Mouse (Mus musculus): ENCODE data around the gene Rab3b. TPM values are rescaled to one million over a fixed set of nuclear protein-coding genes. Genes with fewer than 3 reads are reported as not detected.

The Rab3b gene
- polyA plus RNA-seq, 1 experiment: 0.23 TPM

GRCm38 (mm10) chr4:108907475-108907874, 28.6 kb downstream of the Rab3b start:
- TF ChIP-seq TCF3 (IDR thresholded peaks at IDR 0.05; ENCODE audit: insufficient read length, low read depth): no peak
- TF ChIP-seq TCF12 (IDR thresholded peaks at IDR 0.05; ENCODE audit: insufficient read depth, poor library complexity, severe bottlenecking): no peak
- TF ChIP-seq POLR2AphosphoS2 (IDR thresholded peaks at IDR 0.05; ENCODE audit: insufficient read length, low read depth): no peak
- no peak for TF ChIP-seq USF1 (IDR thresholded peaks at IDR 0.05; ENCODE audit: low read depth)
- no peak for TF ChIP-seq MYOG (IDR thresholded peaks at IDR 0.05; ENCODE audit: control insufficient read depth in 1 of 3, insufficient read depth in 1 of 3, insufficient read length in 2 of 3, low read depth in 2 of 3)
- no peak for TF ChIP-seq E2F4 (IDR thresholded peaks at IDR 0.05; ENCODE audit: insufficient read depth)
- no peak for TF ChIP-seq CEBPB (IDR thresholded peaks at IDR 0.05; ENCODE audit: insufficient read depth, poor library complexity, severe bottlenecking)
- no peak for TF ChIP-seq SRF (IDR thresholded peaks at IDR 0.05; ENCODE audit: control insufficient read depth, insufficient read length, low read depth)
- no peak for TF ChIP-seq MAX (IDR thresholded peaks at IDR 0.05; ENCODE audit: low read depth)
- TF ChIP-seq POLR2A (IDR thresholded peaks at IDR 0.05; ENCODE audit: insufficient read length, low read depth): no peak
- TF ChIP-seq MYOD1 (IDR thresholded peaks at IDR 0.05; ENCODE audit: control insufficient read depth in 1 of 3, insufficient read length in 2 of 3, low read depth in 2 of 3): no peak
- TF ChIP-seq REST (IDR thresholded peaks at IDR 0.05; ENCODE audit: insufficient read depth, insufficient read length): no peak
- no peak overlapping the region for H3ac ChIP-seq (ENCODE audit: control insufficient read depth, insufficient read length)
- H3K79me2 ChIP-seq (ENCODE audit: control insufficient read depth, insufficient read depth): no peaks in the 10 kb centered on the region
- H3K4me2 ChIP-seq (ENCODE audit: low read depth): no peak overlapping the region
- H3K4me3 ChIP-seq: no peak overlapping the region
- H3K36me3 ChIP-seq (ENCODE audit: control insufficient read depth, insufficient read depth): no peaks in the 10 kb centered on the region
- H3K27me3 ChIP-seq (ENCODE audit: control insufficient read depth, insufficient read depth, insufficient read length): no peaks in the 10 kb centered on the region

- Histone ChIP-seq H3K4me3 (no peak overlapping the region), H3K27me3 (ENCODE audit: control insufficient read depth, insufficient read depth, insufficient read length) (no peaks in the 10 kb centered on the region), H3ac (ENCODE audit: control insufficient read depth, insufficient read length) (no peak overlapping the region), H3K36me3 (ENCODE audit: control insufficient read depth, insufficient read depth) (no peaks in the 10 kb centered on the region), H3K4me2 (ENCODE audit: low read depth) (no peak overlapping the region), H3K79me2 (ENCODE audit: control insufficient read depth, insufficient read depth) (no peaks in the 10 kb centered on the region)
- TF ChIP-seq POLR2AphosphoS2 (IDR thresholded peaks at IDR 0.05; ENCODE audit: insufficient read length, low read depth) (no peak), MYOD1 (IDR thresholded peaks at IDR 0.05; ENCODE audit: control insufficient read depth in 1 of 3, insufficient read length in 2 of 3, low read depth in 2 of 3) (no peak), REST (IDR thresholded peaks at IDR 0.05; ENCODE audit: insufficient read depth, insufficient read length) (no peak), E2F4 (IDR thresholded peaks at IDR 0.05; ENCODE audit: insufficient read depth) (no peak), MAX (IDR thresholded peaks at IDR 0.05; ENCODE audit: low read depth) (no peak), MYOG (IDR thresholded peaks at IDR 0.05; ENCODE audit: control insufficient read depth in 1 of 3, insufficient read depth in 1 of 3, insufficient read length in 2 of 3, low read depth in 2 of 3) (no peak), POLR2A (IDR thresholded peaks at IDR 0.05; ENCODE audit: insufficient read length, low read depth) (no peak), TCF3 (IDR thresholded peaks at IDR 0.05; ENCODE audit: insufficient read length, low read depth) (no peak)
Measured at GRCm38 (mm10) chr4:108909872-108910425, 31.1 kb downstream of the Rab3b start.

- Histone ChIP-seq H3K36me3 (ENCODE audit: control insufficient read depth, insufficient read depth) (no peaks in the 10 kb centered on the region), H3ac (ENCODE audit: control insufficient read depth, insufficient read length) (no peak overlapping the region), H3K4me2 (ENCODE audit: low read depth) (no peak overlapping the region), H3K27me3 (ENCODE audit: control insufficient read depth, insufficient read depth, insufficient read length) (no peaks in the 10 kb centered on the region), H3K79me2 (ENCODE audit: control insufficient read depth, insufficient read depth) (no peaks in the 10 kb centered on the region), H3K4me3 (no peak overlapping the region)
- TF ChIP-seq E2F4 (IDR thresholded peaks at IDR 0.05; ENCODE audit: insufficient read depth) (no peak), CEBPB (IDR thresholded peaks at IDR 0.05; ENCODE audit: insufficient read depth, poor library complexity, severe bottlenecking) (no peak), POLR2AphosphoS2 (IDR thresholded peaks at IDR 0.05; ENCODE audit: insufficient read length, low read depth) (no peak), REST (IDR thresholded peaks at IDR 0.05; ENCODE audit: insufficient read depth, insufficient read length) (no peak), SRF (IDR thresholded peaks at IDR 0.05; ENCODE audit: control insufficient read depth, insufficient read length, low read depth) (no peak)
Measured at GRCm38 (mm10) chr4:108911866-108912265, 33.0 kb downstream of the Rab3b start.

- TF ChIP-seq POLR2A (IDR thresholded peaks at IDR 0.05; ENCODE audit: insufficient read length, low read depth) (no peak), E2F4 (IDR thresholded peaks at IDR 0.05; ENCODE audit: insufficient read depth) (no peak), MYOG (IDR thresholded peaks at IDR 0.05; ENCODE audit: control insufficient read depth in 1 of 3, insufficient read depth in 1 of 3, insufficient read length in 2 of 3, low read depth in 2 of 3) (no peak), MYOD1 (IDR thresholded peaks at IDR 0.05; ENCODE audit: control insufficient read depth in 1 of 3, insufficient read length in 2 of 3, low read depth in 2 of 3) (no peak), MAX (IDR thresholded peaks at IDR 0.05; ENCODE audit: low read depth) (no peak), REST (IDR thresholded peaks at IDR 0.05; ENCODE audit: insufficient read depth, insufficient read length) (no peak), SRF (IDR thresholded peaks at IDR 0.05; ENCODE audit: control insufficient read depth, insufficient read length, low read depth) (no peak), POLR2AphosphoS2 (IDR thresholded peaks at IDR 0.05; ENCODE audit: insufficient read length, low read depth) (no peak), USF1 (IDR thresholded peaks at IDR 0.05; ENCODE audit: low read depth) (no peak), TCF3 (IDR thresholded peaks at IDR 0.05; ENCODE audit: insufficient read length, low read depth) (no peak), TCF12 (IDR thresholded peaks at IDR 0.05; ENCODE audit: insufficient read depth, poor library complexity, severe bottlenecking) (no peak)
- Histone ChIP-seq H3K4me2 (ENCODE audit: low read depth) (no peak overlapping the region), H3K4me3 (no peak overlapping the region), H3K79me2 (ENCODE audit: control insufficient read depth, insufficient read depth) (no peaks in the 10 kb centered on the region), H3K27me3 (ENCODE audit: control insufficient read depth, insufficient read depth, insufficient read length) (no peaks in the 10 kb centered on the region), H3K36me3 (ENCODE audit: control insufficient read depth, insufficient read depth) (no peaks in the 10 kb centered on the region), H3ac (ENCODE audit: control insufficient read depth, insufficient read length) (no peak overlapping the region)
Measured at GRCm38 (mm10) chr4:108913180-108913579, 34.3 kb downstream of the Rab3b start.

GRCm38 (mm10) chr4:108914391-108914790, 35.5 kb downstream of the Rab3b start:
- no peak overlapping the region for H3ac ChIP-seq (ENCODE audit: control insufficient read depth, insufficient read length)
- no peak overlapping the region for H3K4me2 ChIP-seq (ENCODE audit: low read depth)
- TF ChIP-seq MAX (IDR thresholded peaks at IDR 0.05; ENCODE audit: low read depth): no peak
- no peak for TF ChIP-seq MYOD1 (IDR thresholded peaks at IDR 0.05; ENCODE audit: control insufficient read depth in 1 of 3, insufficient read length in 2 of 3, low read depth in 2 of 3)
- TF ChIP-seq TCF3 (IDR thresholded peaks at IDR 0.05; ENCODE audit: insufficient read length, low read depth): no peak
- no peak for TF ChIP-seq REST (IDR thresholded peaks at IDR 0.05; ENCODE audit: insufficient read depth, insufficient read length)
- TF ChIP-seq USF1 (IDR thresholded peaks at IDR 0.05; ENCODE audit: low read depth): no peak
- no peak for TF ChIP-seq POLR2AphosphoS2 (IDR thresholded peaks at IDR 0.05; ENCODE audit: insufficient read length, low read depth)
- no peak for TF ChIP-seq TCF12 (IDR thresholded peaks at IDR 0.05; ENCODE audit: insufficient read depth, poor library complexity, severe bottlenecking)
- TF ChIP-seq CEBPB (IDR thresholded peaks at IDR 0.05; ENCODE audit: insufficient read depth, poor library complexity, severe bottlenecking): no peak
- TF ChIP-seq POLR2A (IDR thresholded peaks at IDR 0.05; ENCODE audit: insufficient read length, low read depth): no peak
- TF ChIP-seq E2F4 (IDR thresholded peaks at IDR 0.05; ENCODE audit: insufficient read depth): no peak
- no peak for TF ChIP-seq MYOG (IDR thresholded peaks at IDR 0.05; ENCODE audit: control insufficient read depth in 1 of 3, insufficient read depth in 1 of 3, insufficient read length in 2 of 3, low read depth in 2 of 3)
- no peak for TF ChIP-seq SRF (IDR thresholded peaks at IDR 0.05; ENCODE audit: control insufficient read depth, insufficient read length, low read depth)
- H3K4me3 ChIP-seq: no peak overlapping the region
- H3K36me3 ChIP-seq (ENCODE audit: control insufficient read depth, insufficient read depth): no peaks in the 10 kb centered on the region
- H3K27me3 ChIP-seq (ENCODE audit: control insufficient read depth, insufficient read depth, insufficient read length): no peaks in the 10 kb centered on the region
- no peaks in the 10 kb centered on the region for H3K79me2 ChIP-seq (ENCODE audit: control insufficient read depth, insufficient read depth)
